Mouse (Mus musculus) testis, adult 2 months (tissue): Measurements from ENCODE around the gene Uap1.

Experiments
- CTCF ChIP-seq: fragments of 200-500 bp; IDR thresholded peaks from 2 replicates; pipeline ENCODE4 v1.5.1; 2012; ENCODE audit warnings: low read depth, mild to moderate bottlenecking, inconsistent platforms, low read length, moderate library complexity; ENCODE audit not compliant: control insufficient read depth, insufficient read depth, insufficient replicate concordance
- POLR2A ChIP-seq: fragments of 200-500 bp; IDR thresholded peaks from 2 replicates; pipeline ENCODE4 v1.6.1; 2012; ENCODE audit warnings: low read depth, mild to moderate bottlenecking, inconsistent platforms, low read length, moderate library complexity; ENCODE audit not compliant: control insufficient read depth

DNA sequence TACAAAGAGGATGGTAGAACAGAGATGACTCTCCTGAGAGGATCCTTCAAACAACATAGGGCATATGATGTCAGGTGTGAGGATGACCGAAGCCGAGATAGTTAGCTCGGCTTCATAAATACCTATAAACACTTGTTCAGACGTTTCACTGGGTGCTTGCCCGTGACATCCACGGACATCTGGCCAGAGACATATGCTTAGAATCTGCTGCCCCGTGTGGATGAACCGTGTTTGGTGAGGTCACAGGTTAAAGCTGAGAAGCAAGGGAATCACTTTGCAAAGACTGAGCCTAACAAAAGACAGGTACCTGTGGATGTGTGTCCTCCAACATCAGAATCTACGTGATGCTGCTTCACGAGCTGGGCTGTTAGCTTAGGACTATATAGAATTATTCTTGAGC is 62.5 kb downstream of the Uap1 start:
- TF ChIP-seq POLR2A (no peak), CTCF (no peak)
